In genomic region chr19:31361575-31361974, GRCm38 (mm10) we compare ENCODE assay signal across 16 mouse cellular contexts.
DNase-seq lines count a peak whose midpoint lies in the region; ATAC-seq and TF ChIP-seq lines count a peak whose summit lies in the region.
"Had no signal": no experiment of that assay in that cellular context is flagged by ENCODE, and none has a peak within 500 bp of the region (broad histone marks: within the 10 kb centered on the region; RNA-seq: fewer than 3 reads in every experiment).

No protein-coding gene starts in this region.

- no peak overlapping the region for H3K4me2 ChIP-seq in heart, embryonic 16.5 days (ENCODE audit: low read depth, low read length)
- H3K4me2 ChIP-seq in lung, embryonic 15.5 days: no peak overlapping the region
- H3K4me2 ChIP-seq in lung, postnatal 0 days (replicated peaks; ENCODE audit: low read depth, low read length): no peak overlapping the region
- H3K4me2 ChIP-seq: hindbrain, embryonic 13.5 days; kidney, embryonic 15.5 days; liver, embryonic 12.5 days; midbrain, embryonic 15.5 days had no signal

- H3K4me1 ChIP-seq in heart, embryonic 16.5 days (ENCODE audit: control insufficient read depth, insufficient read depth, low read length): peaks cover 13% of the 10 kb centered on the region
- H3K4me1 ChIP-seq in heart, adult 2 months (ENCODE audit: control insufficient read depth, insufficient read depth, low read length): peaks cover 2% of the 10 kb centered on the region; the same call in 1 of the 2 replicates
- peaks cover 23% of the 10 kb centered on the region for H3K4me1 ChIP-seq in lung, embryonic 15.5 days
- peaks cover 13% of the 10 kb centered on the region for H3K4me1 ChIP-seq in lung, adult 2 months (ENCODE audit: control insufficient read depth, insufficient read depth, low read length)
- peaks cover 8% of the 10 kb centered on the region; the same call in 1 of the 2 replicates for H3K4me1 ChIP-seq in lung, postnatal 0 days (ENCODE audit: insufficient read depth, low read depth, low read length)
- H3K4me1 ChIP-seq: hindbrain, embryonic 13.5 days; kidney, embryonic 15.5 days; liver, embryonic 12.5 days; midbrain, embryonic 15.5 days had no signal

- no peak for DNase-seq in heart, adult 2 months
- no peak for DNase-seq in lung, adult 2 months
- peak; percentile 23 for DNase-seq in lung, postnatal 0 days (ENCODE audit: low spot score)
- DNase-seq in lung, postnatal 36 days: peak; percentile 15
- DNase-seq in cerebellum, adult 9-10 months: no peak
- DNase-seq: B cell, adult 2 months; liver, postnatal 0 days; thymus, adult 2 months; thymus, postnatal 36 days had no signal

- no peak for TF ChIP-seq POLR2A in heart, adult 2 months (IDR thresholded peaks at IDR 0.05; ENCODE audit: insufficient read depth, low read depth, low read length)
- no peak for TF ChIP-seq POLR2A in lung, adult 2 months (IDR thresholded peaks at IDR 0.05; ENCODE audit: borderline replicate concordance, extremely low read depth, low read depth, low read length)

- no peaks in the 10 kb centered on the region for H3K27me3 ChIP-seq in heart, embryonic 16.5 days (ENCODE audit: control insufficient read depth, insufficient read depth, low read length)
- H3K27me3 ChIP-seq in heart, adult 2 months (ENCODE audit: control insufficient read depth, insufficient read depth, low read length): no peaks in the 10 kb centered on the region
- H3K27me3 ChIP-seq in lung, embryonic 15.5 days: no peaks in the 10 kb centered on the region
- H3K27me3 ChIP-seq in lung, postnatal 0 days (replicated peaks; ENCODE audit: insufficient read depth, low read length): no peaks in the 10 kb centered on the region
- H3K27me3 ChIP-seq: hindbrain, embryonic 13.5 days; kidney, embryonic 15.5 days; liver, embryonic 12.5 days; midbrain, embryonic 15.5 days had no signal

- no peak for TF ChIP-seq CTCF in heart, adult 2 months (IDR thresholded peaks at IDR 0.05)
- TF ChIP-seq CTCF in lung, adult 2 months (IDR thresholded peaks at IDR 0.05; ENCODE audit: insufficient read depth, low read length): no peak
- TF ChIP-seq CTCF in lung, postnatal 0 days (IDR thresholded peaks at IDR 0.05): no peak

- TF ChIP-seq EP300 in heart, adult 2 months (IDR thresholded peaks at IDR 0.05; ENCODE audit: insufficient read depth, low read depth, low read length): no peak
- peak; percentile 31; the same call in 1 of the 2 replicates for TF ChIP-seq EP300 in lung, postnatal 0 days (IDR thresholded peaks at IDR 0.05)

- no peak overlapping the region for H3K4me3 ChIP-seq in heart, embryonic 16.5 days (ENCODE audit: low read length)
- no peak overlapping the region for H3K4me3 ChIP-seq in heart, adult 2 months
- no peak overlapping the region for H3K4me3 ChIP-seq in lung, embryonic 15.5 days
- H3K4me3 ChIP-seq in lung, adult 2 months (replicated peaks; ENCODE audit: extremely low read depth, low read depth, low read length): no peak overlapping the region
- no peak overlapping the region for H3K4me3 ChIP-seq in lung, postnatal 0 days (ENCODE audit: low read depth, low read length)
- H3K4me3 ChIP-seq: gastrocnemius, adult 2 months; hindbrain, embryonic 13.5 days; kidney, embryonic 15.5 days; liver, embryonic 12.5 days; midbrain, embryonic 15.5 days had no signal

- WGBS in heart, embryonic 16.5 days: 60% methylated on average over 5 of the region's 5 CpGs
- 37% methylated on average over 5 of the region's 5 CpGs for WGBS in heart, adult 2 months
- WGBS in lung, embryonic 15.5 days: 40% methylated on average over 5 of the region's 5 CpGs
- 32% methylated on average over 5 of the region's 5 CpGs for WGBS in lung, adult 2 months
- WGBS in lung, postnatal 0 days: 30% methylated on average over 5 of the region's 5 CpGs

- intact Hi-C loops in heart, adult 2 months (cut with DNase I): no loop called here

- no peak for ATAC-seq in heart, embryonic 16.5 days (replicated peaks; ENCODE audit: extremely low read depth, insufficient read depth, low FRiP score)
- 0 out of 2 replicates have a peak, but pooled peaks have one; percentile 14 for ATAC-seq in lung, embryonic 15.5 days (ENCODE audit: borderline replicate concordance, extremely low read depth, low FRiP score, low TSS enrichment)
- peak; percentile 59 for ATAC-seq in lung, postnatal 0 days
- ATAC-seq: liver, embryonic 12.5 days; liver, postnatal 0 days; midbrain, embryonic 15.5 days had no signal

- H3K9me3 ChIP-seq in heart, embryonic 16.5 days (replicated peaks; ENCODE audit: control insufficient read depth, low read length): no peaks in the 10 kb centered on the region
- no peaks in the 10 kb centered on the region for H3K9me3 ChIP-seq in lung, embryonic 15.5 days
- no peaks in the 10 kb centered on the region for H3K9me3 ChIP-seq in lung, postnatal 0 days (ENCODE audit: low read length)
- H3K9me3 ChIP-seq: hindbrain, embryonic 13.5 days; kidney, embryonic 15.5 days; liver, embryonic 12.5 days; midbrain, embryonic 15.5 days had no signal

- no peaks in the 10 kb centered on the region for H3K36me3 ChIP-seq in heart, embryonic 16.5 days (ENCODE audit: control insufficient read depth, insufficient read depth)
- H3K36me3 ChIP-seq in heart, adult 2 months (ENCODE audit: control insufficient read depth, insufficient read depth, low read length): 0 out of 2 replicates have a peak, but pooled peaks cover 2% of the 10 kb centered on the region
- H3K36me3 ChIP-seq in lung, embryonic 15.5 days: no peaks in the 10 kb centered on the region
- no peaks in the 10 kb centered on the region for H3K36me3 ChIP-seq in lung, postnatal 0 days (ENCODE audit: insufficient read depth, low read length)
- H3K36me3 ChIP-seq: hindbrain, embryonic 13.5 days; kidney, embryonic 15.5 days; liver, embryonic 12.5 days; midbrain, embryonic 15.5 days had no signal

- no peaks in the 10 kb centered on the region for H3K79me2 ChIP-seq in heart, adult 2 months (replicated peaks; ENCODE audit: control insufficient read depth, insufficient read depth, low read length)

- H3K9ac ChIP-seq in heart, embryonic 16.5 days (ENCODE audit: low read length): no peak overlapping the region
- no peak overlapping the region for H3K9ac ChIP-seq in heart, adult 2 months (ENCODE audit: low read depth, low read length)
- H3K9ac ChIP-seq in lung, embryonic 15.5 days: no peak overlapping the region
- no peak overlapping the region for H3K9ac ChIP-seq in lung, postnatal 0 days (replicated peaks; ENCODE audit: low read depth)
- H3K9ac ChIP-seq: hindbrain, embryonic 13.5 days; kidney, embryonic 15.5 days; liver, embryonic 12.5 days; liver, postnatal 0 days; midbrain, embryonic 15.5 days had no signal

- H3K27ac ChIP-seq in heart, embryonic 16.5 days (ENCODE audit: low read length): peak overlapping the region; percentile 16
- no peak overlapping the region for H3K27ac ChIP-seq in heart, adult 2 months
- peak overlapping the region; percentile 63 for H3K27ac ChIP-seq in lung, embryonic 15.5 days
- no peak overlapping the region for H3K27ac ChIP-seq in lung, postnatal 0 days (ENCODE audit: low read length)
- H3K27ac ChIP-seq: gastrocnemius, adult 2 months; hindbrain, embryonic 13.5 days; liver, embryonic 12.5 days; midbrain, embryonic 15.5 days had no signal

Comparison
In these comparisons a context has a peak if more than half of its experiments do, and no peak if none do; other contexts are left out.
1. H3K27ac ChIP-seq: peak in heart, embryonic 16.5 days (single experiment) and lung, embryonic 15.5 days (single experiment); none in heart, adult 2 months (single experiment) and lung, postnatal 0 days (single experiment).
2. DNase-seq: peak in lung, postnatal 0 days (single experiment) and lung, postnatal 36 days (single experiment); none in heart, adult 2 months (0 of 2), lung, adult 2 months (single experiment) and cerebellum, adult 9-10 months (single experiment).